Mouse (Mus musculus) lung, adult 2 months (tissue): ENCODE results near the gene Sipa1l1. TPM values are rescaled to one million over a fixed set of nuclear protein-coding genes. Genes with fewer than 3 reads are reported as not detected.

Experiments
- DNase-seq: peaks from one replicate; pipeline ENCODE4 v3.0.0; 2022
- H3K4me1 ChIP-seq: fragments of 200-500 bp; 2 replicates; pipeline ENCODE4 v1.6.1; 2011; ENCODE audit warnings: low read length; ENCODE audit not compliant: control insufficient read depth, insufficient read depth
- H3K4me3 ChIP-seq: fragments of 200-500 bp; replicated peaks from 2 replicates; pipeline ENCODE3; 2011; ENCODE audit warnings: low read depth, mild to moderate bottlenecking, control low read depth, low read length; ENCODE audit errors: extremely low read depth
- CTCF ChIP-seq: fragments of 200-500 bp; IDR thresholded peaks from 2 replicates; pipeline ENCODE4 v1.5.1; 2011; ENCODE audit warnings: mild to moderate bottlenecking, low read length, control low read depth; ENCODE audit not compliant: insufficient read depth
- POLR2A ChIP-seq: fragments of 200-500 bp; IDR thresholded peaks from 2 replicates; pipeline ENCODE4 v1.6.1; 2011; ENCODE audit warnings: low read depth, mild to moderate bottlenecking, control low read depth, low read length, borderline replicate concordance; ENCODE audit errors: extremely low read depth
- WGBS: fragments of 180-500 bp; shearing (Covaris S2); methylation state at CpG from one replicate; pipeline ENCODE4 v1.1.7; 2018; 5-methylcytosine and 5-hydroxymethylcytosine counted together
- polyA plus RNA-seq: library from polyadenylated mRNA; depleted of rRNA; stranded (reverse); fragments of >200 nt; gene quantifications from 2 replicates; pipeline ENCODE4 v1.2.3, GENCODE M21; 2012

Sipa1l1 gene
- polyA plus RNA-seq, 1 experiment: 26.9 TPM

- no peak overlapping the region for H3K4me3 ChIP-seq
- WGBS: 30% methylated on average over 5 of the region's 5 CpGs
- DNase-seq: no peak
- no peak for TF ChIP-seq CTCF
- no peak for TF ChIP-seq POLR2A
- H3K4me1 ChIP-seq: peaks cover 8% of the 10 kb centered on the region; the same call in 1 of the 2 replicates
These were observed 115.5 kb downstream of the Sipa1l1 start for GRCm38 (mm10) chr12:82284617-82285016.

- Histone ChIP-seq H3K4me3 (no peak overlapping the region), H3K4me1 (peaks cover 8% of the 10 kb centered on the region; the same call in 1 of the 2 replicates)
- WGBS: 78% methylated on average over 2 of the region's 2 CpGs
- no peak for TF ChIP-seq POLR2A
- TF ChIP-seq CTCF: no peak
- DNase-seq: no peak
These were observed 115.9 kb downstream of the Sipa1l1 start for GRCm38 (mm10) chr12:82285018-82285417.

GRCm38 (mm10) chr12:82286068-82286467 lies 116.9 kb downstream of the Sipa1l1 start:
- Histone ChIP-seq H3K4me1 (peaks cover 8% of the 10 kb centered on the region; the same call in 1 of the 2 replicates), H3K4me3 (no peak overlapping the region)
- WGBS: 60% methylated on average over 6 of the region's 6 CpGs
- DNase-seq: no peak
- TF ChIP-seq CTCF: no peak
- no peak for TF ChIP-seq POLR2A

GRCm38 (mm10) chr12:82286804-82287203 lies 117.7 kb downstream of the Sipa1l1 start:
- 62% methylated on average over 5 of the region's 5 CpGs for WGBS
- Histone ChIP-seq H3K4me3 (no peak overlapping the region), H3K4me1 (peaks cover 8% of the 10 kb centered on the region; the same call in 1 of the 2 replicates)
- TF ChIP-seq CTCF: no peak
- TF ChIP-seq POLR2A: no peak
- DNase-seq: no peak

- TF ChIP-seq CTCF (no peak), POLR2A (no peak)
- WGBS: 94% methylated on average over 7 of the region's 7 CpGs
- DNase-seq: no peak
These were observed 124.6 kb downstream of the Sipa1l1 start for GRCm38 (mm10) chr12:82293545-82294247.

GRCm38 (mm10) chr12:82294906-82295887 lies 126.1 kb downstream of the Sipa1l1 start:
- 69% methylated on average over 10 of the region's 10 CpGs for WGBS
- H3K4me3 ChIP-seq: no peak overlapping the region
- TF ChIP-seq CTCF (no peak), POLR2A (no peak)
- DNase-seq: no peak
- no peaks in the 10 kb centered on the region for H3K4me1 ChIP-seq

More at GRCm38 (mm10) chr12:82293545-82294247, 124.6 kb downstream of the Sipa1l1 start:
- Histone ChIP-seq H3K4me1 (no peaks in the 10 kb centered on the region), H3K4me3 (no peak overlapping the region)

GRCm38 (mm10) chr12:82296276-82296675 lies 127.2 kb downstream of the Sipa1l1 start:
- TF ChIP-seq CTCF: no peak
- TF ChIP-seq POLR2A: no peak
- 76% methylated on average over 2 of the region's 2 CpGs for WGBS

GRCm38 (mm10) chr12:82297196-82297595 lies 128.1 kb downstream of the Sipa1l1 start:
- Histone ChIP-seq H3K4me3 (no peak overlapping the region), H3K4me1 (no peaks in the 10 kb centered on the region)
- TF ChIP-seq CTCF: no peak
- no peak for TF ChIP-seq POLR2A
- 85% methylated on average over 6 of the region's 6 CpGs for WGBS
- DNase-seq: no peak

More at GRCm38 (mm10) chr12:82296276-82296675, 127.2 kb downstream of the Sipa1l1 start:
- H3K4me3 ChIP-seq: no peak overlapping the region
- DNase-seq: no peak
- no peaks in the 10 kb centered on the region for H3K4me1 ChIP-seq

- TF ChIP-seq POLR2A (no peak), CTCF (no peak)
- Histone ChIP-seq H3K4me3 (no peak overlapping the region), H3K4me1 (no peaks in the 10 kb centered on the region)
- no peak for DNase-seq
- 88% methylated on average over 9 of the region's 9 CpGs for WGBS
These were observed 129.7 kb downstream of the Sipa1l1 start for GRCm38 (mm10) chr12:82298662-82299460.
